Mouse (Mus musculus): ENCODE measurements around the gene Mybpc2. TPM values are rescaled to one million over a fixed set of nuclear protein-coding genes. Genes with fewer than 3 reads are reported as not detected.

Mybpc2 gene
- total and polyA plus RNA-seq, 3 experiments = 2.0 to 8.3 (median 5.0) TPM

DNA sequence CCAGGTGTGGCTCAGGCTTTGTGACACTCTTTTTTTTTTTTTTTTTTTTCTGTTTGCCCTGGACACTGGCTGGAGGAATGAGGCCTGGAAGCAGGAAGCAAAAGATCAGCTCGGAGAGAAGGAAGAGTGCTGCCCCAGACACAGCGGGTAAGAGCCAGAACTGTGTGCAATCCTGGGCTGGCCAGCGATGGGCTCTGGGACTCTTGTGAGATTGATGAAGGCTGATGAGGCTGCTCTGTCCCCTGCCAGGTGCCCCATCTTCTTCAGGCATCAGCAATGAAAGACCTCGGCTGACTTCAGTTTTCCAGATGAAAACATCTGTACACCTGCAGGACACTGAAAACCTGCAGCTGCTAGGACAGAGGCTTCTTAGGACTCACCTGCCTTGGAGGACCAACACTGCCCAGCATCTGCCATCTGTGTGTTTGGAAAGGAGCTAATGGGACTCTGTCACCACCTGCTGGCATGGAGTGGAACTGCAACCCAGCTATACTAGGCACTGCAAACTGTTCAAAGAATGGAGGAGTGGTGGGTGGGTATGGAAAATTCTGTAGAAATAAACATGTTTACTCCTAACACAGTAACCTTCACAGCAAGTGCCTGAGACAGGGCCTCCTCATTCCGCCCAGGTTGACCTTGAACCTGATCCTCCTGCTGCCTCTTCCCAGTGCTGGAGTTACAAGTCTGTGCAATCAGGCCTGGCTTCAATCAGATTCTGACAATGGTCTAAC is 39.5 kb downstream of the Mybpc2 start (continued):
- TF ChIP-seq GABPA (IDR thresholded peaks at IDR 0.05; ENCODE audit: insufficient replicate concordance, low read depth, low read length) = no peak

DNA sequence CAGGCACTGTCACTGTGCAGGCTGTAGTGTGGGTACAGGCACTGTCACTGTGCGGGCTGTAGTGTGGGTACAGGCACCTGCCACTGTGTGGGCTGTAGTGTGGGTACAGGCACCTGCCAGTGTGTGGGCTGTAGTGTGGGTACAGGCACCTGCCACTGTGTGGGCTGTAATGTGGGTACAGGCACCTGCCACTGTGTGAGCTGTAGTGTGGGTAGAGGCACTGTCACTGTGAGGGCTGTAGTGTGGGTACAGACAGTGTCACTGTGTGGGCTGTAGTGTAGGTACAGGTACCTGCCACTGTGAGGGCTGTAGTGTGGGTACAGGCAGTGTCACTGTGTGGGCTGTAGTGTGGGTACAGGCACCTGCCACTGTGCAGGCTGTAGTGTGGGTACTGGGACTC is 40.3 kb downstream of the Mybpc2 start:
- Histone ChIP-seq H3K27me3 (replicated peaks) (peaks cover 31% of the 10 kb centered on the region), H3K4me3 (replicated peaks in 1 of 3; ENCODE audit: low read depth in 2 of 3, low read length in 2 of 3, poor library complexity in 1 of 3) (no peak overlapping the region), H3K4me2 (ENCODE audit: insufficient read depth, low read depth, poor library complexity, severe bottlenecking) (no peak overlapping the region), H3K27ac (ENCODE audit: insufficient read depth, low read depth) (no peak overlapping the region), H3K9ac (ENCODE audit: insufficient read depth, low read depth) (no peak overlapping the region), H3K9me3 (replicated peaks; ENCODE audit: low read length) (no peaks in the 10 kb centered on the region), H3K4me1 (ENCODE audit: control insufficient read depth in 1 of 2, insufficient read depth in 2 of 2) (no peaks in the 10 kb centered on the region), H3K79me2 (replicated peaks; ENCODE audit: control insufficient read depth, extremely low read depth, insufficient read depth, poor library complexity, severe bottlenecking) (no peaks in the 10 kb centered on the region), H3K36me3 (replicated peaks in 1 of 2; ENCODE audit: control insufficient read depth in 1 of 2, insufficient read depth in 1 of 2, low read length in 1 of 2) (peaks cover 3 to 32% of the 10 kb centered on the region in 2 experiments)
- no peak for DNase-seq (ENCODE audit: extremely low read depth)
- in situ Hi-C loops (cut with MboI; ENCODE audit: low pct_ligation_motif_present, low pct_unique_long_range_greater_than_20kb, low sequenced_read_pairs) (loop anchor here (10.0 kb wide), 1 partner anchor 99 kb away; the partner anchor contains the start of genes 1700008O03Rik and Syt3), dilution Hi-C loops (cut with MboI; ENCODE audit: extremely low pct_ligation_motif_present, extremely low pct_unique_long_range_greater_than_20kb, low sequenced_read_pairs) (no loop called here)
- TF ChIP-seq NRF1 (IDR thresholded peaks at IDR 0.05; ENCODE audit: low read depth, low read length) = no peak
- TF ChIP-seq ZNF384 (IDR thresholded peaks at IDR 0.05; ENCODE audit: low read depth, low read length) = no peak
- no peak for TF ChIP-seq MXI1 (IDR thresholded peaks at IDR 0.05; ENCODE audit: low read depth, low read length)
- TF ChIP-seq USF1 (IDR thresholded peaks at IDR 0.05; ENCODE audit: low read depth, low read length) = no peak
- no peak for TF ChIP-seq MAFK (IDR thresholded peaks at IDR 0.05; ENCODE audit: insufficient replicate concordance, low read length)
- TF ChIP-seq ZC3H11A (IDR thresholded peaks at IDR 0.05; ENCODE audit: low read depth, low read length) = no peak
- TF ChIP-seq E2F4 (IDR thresholded peaks at IDR 0.05; ENCODE audit: insufficient replicate concordance, low read depth, low read length) = no peak
- no peak for TF ChIP-seq ZKSCAN1 (IDR thresholded peaks at IDR 0.05; ENCODE audit: borderline replicate concordance, low read depth, low read length)
- TF ChIP-seq CHD2 (IDR thresholded peaks at IDR 0.05; ENCODE audit: low read length) = no peak
- TF ChIP-seq USF2 (conservative IDR thresholded peaks at IDR 0.05; ENCODE audit: low read depth, low read length) = no peak
- TF ChIP-seq NELFE (IDR thresholded peaks at IDR 0.05; ENCODE audit: low read depth, low read length) = no peak
- TF ChIP-seq KAT2A (IDR thresholded peaks at IDR 0.05; ENCODE audit: insufficient replicate concordance, low read length) = no peak
- TF ChIP-seq HCFC1 (IDR thresholded peaks at IDR 0.05; ENCODE audit: low read depth, low read length) = no peak
- TF ChIP-seq CTCF (conservative IDR thresholded peaks at IDR 0.05 in 1 of 2, IDR thresholded peaks at IDR 0.05 in 1 of 2; ENCODE audit: low read depth in 2 of 2, low read length in 2 of 2) = no peak
- no peak for TF ChIP-seq GABPA (IDR thresholded peaks at IDR 0.05; ENCODE audit: insufficient replicate concordance, low read depth, low read length)
- TF ChIP-seq POLR2A (IDR thresholded peaks at IDR 0.05; ENCODE audit: low read depth, low read length) = no peak
- no peak for TF ChIP-seq POLR2AphosphoS2 (IDR thresholded peaks at IDR 0.05; ENCODE audit: low read depth, low read length)
- TF ChIP-seq ETS1 (conservative IDR thresholded peaks at IDR 0.05; ENCODE audit: low read depth, low read length) = no peak
